Comparison of ENCODE assay signal across 20 mouse cellular contexts in the genomic region with DNA sequence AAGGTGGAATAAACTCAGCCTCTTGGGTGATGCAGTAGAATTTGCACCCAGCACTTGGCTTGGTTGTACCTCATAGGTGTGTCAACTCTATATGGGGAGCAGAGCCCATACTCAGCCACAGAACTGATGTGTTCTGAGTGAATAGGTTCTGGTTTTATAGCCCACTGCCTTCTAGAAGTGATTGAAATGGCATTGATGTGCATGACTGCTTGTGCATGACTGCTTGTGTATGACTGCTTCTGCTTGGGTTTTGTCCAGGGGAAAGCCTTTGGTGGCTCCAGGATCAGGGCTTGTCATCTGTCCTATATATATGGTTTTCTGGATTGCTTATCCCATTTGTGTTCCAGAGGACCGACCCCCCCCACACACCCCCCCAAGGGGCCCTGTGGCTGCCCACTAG.
A peak's percentile ranks its signal among the peaks of the same experiment; 100 is the strongest.
DNase-seq lines count a peak whose midpoint lies in the region; ATAC-seq and TF ChIP-seq lines count a peak whose summit lies in the region.
"Had no signal": no experiment of that assay in that cellular context is flagged by ENCODE, and none has a peak within 500 bp of the region (broad histone marks: within the 10 kb centered on the region; RNA-seq: fewer than 3 reads in every experiment).

No protein-coding gene starts in this region.

- H3K36me3 ChIP-seq in forebrain, embryonic 11.5 days (ENCODE audit: control insufficient read depth, insufficient read depth, low read length) = no peaks in the 10 kb centered on the region; the same call in 1 of the 2 replicates
- H3K36me3 ChIP-seq in forebrain, embryonic 15.5 days = no peaks in the 10 kb centered on the region; the same call in 1 of the 2 replicates
- H3K36me3 ChIP-seq in kidney, adult 2 months (ENCODE audit: control insufficient read depth, insufficient read depth, low read length) = no peaks in the 10 kb centered on the region
- H3K36me3 ChIP-seq in kidney, embryonic 16.5 days (ENCODE audit: insufficient read depth, low read length) = peaks cover 9% of the 10 kb centered on the region
- H3K36me3 ChIP-seq: heart, embryonic 12.5 days had no signal

- H3K4me3 ChIP-seq in forebrain, embryonic 11.5 days (ENCODE audit: low read depth, low read length) = no peak overlapping the region
- no peak overlapping the region for H3K4me3 ChIP-seq in forebrain, embryonic 15.5 days
- H3K4me3 ChIP-seq in kidney, adult 2 months (ENCODE audit: insufficient read depth, low read depth, low read length) = no peak overlapping the region
- no peak overlapping the region for H3K4me3 ChIP-seq in kidney, embryonic 16.5 days (ENCODE audit: low read length)
- H3K4me3 ChIP-seq: embryonic facial prominence, embryonic 13.5 days; forebrain, embryonic 13.5 days; gastrocnemius, adult 2 months; heart, embryonic 12.5 days; hindbrain, embryonic 10.5 days had no signal

- no peak for ATAC-seq in forebrain, embryonic 11.5 days (replicated peaks; ENCODE audit: low FRiP score)
- no peak for ATAC-seq in forebrain, embryonic 15.5 days (replicated peaks)
- ATAC-seq in kidney, embryonic 16.5 days (ENCODE audit: low FRiP score, low TSS enrichment) = peak; percentile 44; the same call in 1 of the 2 replicates
- ATAC-seq: activated CD4-positive, CD25-positive, alpha-beta regulatory T cell, adult 4 months; forebrain, embryonic 13.5 days had no signal

- TF ChIP-seq CTCF in kidney, adult 2 months (conservative IDR thresholded peaks at IDR 0.05; ENCODE audit: insufficient read depth, insufficient read length, low read depth, low read length) = no peak

- H3K9ac ChIP-seq in forebrain, embryonic 11.5 days (ENCODE audit: low read length) = no peak overlapping the region
- H3K9ac ChIP-seq in forebrain, embryonic 15.5 days (replicated peaks) = no peak overlapping the region
- H3K9ac ChIP-seq in kidney, embryonic 16.5 days (replicated peaks; ENCODE audit: low read length) = no peak overlapping the region
- H3K9ac ChIP-seq: embryonic facial prominence, embryonic 13.5 days; forebrain, embryonic 13.5 days; heart, embryonic 12.5 days; hindbrain, embryonic 14.5 days had no signal

- no peaks in the 10 kb centered on the region for H3K4me1 ChIP-seq in forebrain, embryonic 11.5 days (replicated peaks; ENCODE audit: control insufficient read depth, insufficient read depth, low read length)
- H3K4me1 ChIP-seq in forebrain, embryonic 15.5 days = no peaks in the 10 kb centered on the region
- no peaks in the 10 kb centered on the region for H3K4me1 ChIP-seq in kidney, adult 2 months (ENCODE audit: control insufficient read depth, insufficient read depth, low read length)
- H3K4me1 ChIP-seq in kidney, embryonic 16.5 days (ENCODE audit: insufficient read depth, low read length) = no peaks in the 10 kb centered on the region
- H3K4me1 ChIP-seq: embryonic facial prominence, embryonic 13.5 days; forebrain, embryonic 13.5 days; heart, embryonic 12.5 days; hindbrain, embryonic 10.5 days had no signal

- no peak overlapping the region for H3K4me2 ChIP-seq in forebrain, embryonic 11.5 days (ENCODE audit: low read depth, low read length, severe bottlenecking)
- no peak overlapping the region for H3K4me2 ChIP-seq in forebrain, embryonic 15.5 days (replicated peaks)
- H3K4me2 ChIP-seq in kidney, embryonic 16.5 days (replicated peaks; ENCODE audit: low read depth, low read length) = no peak overlapping the region
- H3K4me2 ChIP-seq: embryonic facial prominence, embryonic 13.5 days; forebrain, embryonic 13.5 days; heart, embryonic 12.5 days; hindbrain, embryonic 14.5 days had no signal

- H3K27me3 ChIP-seq in forebrain, embryonic 11.5 days (ENCODE audit: control insufficient read depth, insufficient read depth, low read length) = no peaks in the 10 kb centered on the region
- no peaks in the 10 kb centered on the region for H3K27me3 ChIP-seq in forebrain, embryonic 15.5 days
- H3K27me3 ChIP-seq in kidney, adult 2 months (replicated peaks; ENCODE audit: control insufficient read depth, insufficient read depth, low read length) = no peaks in the 10 kb centered on the region
- no peaks in the 10 kb centered on the region for H3K27me3 ChIP-seq in kidney, embryonic 16.5 days (ENCODE audit: insufficient read depth, low read length)
- H3K27me3 ChIP-seq: embryonic facial prominence, embryonic 13.5 days; forebrain, embryonic 13.5 days; heart, embryonic 12.5 days had no signal

- whole genome bisulfite sequencing in forebrain, embryonic 11.5 days = 100% methylated on average over 1 of the region's 1 CpGs
- WGBS in forebrain, embryonic 15.5 days = 90% methylated on average over 1 of the region's 1 CpGs
- 60% methylated on average over 1 of the region's 1 CpGs for WGBS in kidney, adult 2 months
- 64% methylated on average over 1 of the region's 1 CpGs for WGBS in kidney, embryonic 16.5 days

- no peak overlapping the region for H3K27ac ChIP-seq in forebrain, embryonic 11.5 days (ENCODE audit: low read depth, low read length)
- no peak overlapping the region for H3K27ac ChIP-seq in forebrain, embryonic 15.5 days (replicated peaks)
- H3K27ac ChIP-seq in kidney, adult 2 months (ENCODE audit: insufficient read depth, low read depth, low read length) = no peak overlapping the region
- H3K27ac ChIP-seq in kidney, embryonic 16.5 days (ENCODE audit: low read length) = no peak overlapping the region
- H3K27ac ChIP-seq: embryonic facial prominence, embryonic 13.5 days; forebrain, embryonic 13.5 days; gastrocnemius, adult 2 months; hindbrain, embryonic 10.5 days; hindbrain, embryonic 14.5 days had no signal

- DNase-seq in forebrain, embryonic 11.5 days (ENCODE audit: low spot score) = peak; percentile 37
- DNase-seq in kidney, adult 2 months = peak; percentile 35
- DNase-seq in kidney, adult 8-10 months = no peak
- DNase-seq in kidney, adult 11 months = no peak
- DNase-seq in A20 (ENCODE audit: low read depth, low spot score) = peak; percentile 54
- DNase-seq in embryo, embryonic 10 days (ENCODE audit: low spot score) = no peak
- DNase-seq: adrenal gland, postnatal 14 days; cerebellum, adult 11-12 months; cerebellum, adult 9-10 months; cerebellum, postnatal 25 days; gastrocnemius, adult 2 months; gastrocnemius, postnatal 25 days had no signal

- H3K9me3 ChIP-seq in forebrain, embryonic 11.5 days (ENCODE audit: control insufficient read depth, low read length) = no peaks in the 10 kb centered on the region
- no peaks in the 10 kb centered on the region for H3K9me3 ChIP-seq in forebrain, embryonic 15.5 days
- H3K9me3 ChIP-seq in kidney, embryonic 16.5 days (ENCODE audit: low read length) = no peaks in the 10 kb centered on the region
- H3K9me3 ChIP-seq: embryonic facial prominence, embryonic 13.5 days; forebrain, embryonic 13.5 days; heart, embryonic 12.5 days; hindbrain, embryonic 10.5 days had no signal

- TF ChIP-seq POLR2A in kidney, adult 2 months (IDR thresholded peaks at IDR 0.05; ENCODE audit: low read depth, low read length) = no peak

Comparison
In these comparisons a context has a peak if more than half of its experiments do, and no peak if none do; other contexts are left out.
1. DNase-seq: peak in forebrain, embryonic 11.5 days (single experiment), kidney, adult 2 months (single experiment) and A20 (single experiment); none in kidney, adult 8-10 months (0 of 2), kidney, adult 11 months (single experiment) and embryo, embryonic 10 days (single experiment).